Mouse (Mus musculus) heart, embryonic 13.5 days (tissue): Measurements from ENCODE around the gene Pno1. TPM values are rescaled to one million over a fixed set of nuclear protein-coding genes. Genes with fewer than 3 reads are reported as not detected.

Source experiments
- ATAC-seq: fragments of 200-750 bp; cut with Nextera tagmentation; 2 replicates; pipeline ENCODE4 v1.8.0; 2017; ENCODE audit warnings: moderate TSS enrichment; ENCODE audit not compliant: insufficient number of reproducible peaks, low FRiP score, low TSS enrichment; ENCODE audit errors: extremely low read depth
- H3K27ac ChIP-seq: fragments of 300-500 bp; sonication (generic); replicated peaks from 2 replicates; pipeline ENCODE4 v1.5.1; 2015; ENCODE audit warnings: moderate library complexity, mild to moderate bottlenecking, inconsistent platforms
- H3K27me3 ChIP-seq: fragments of 300-500 bp; sonication (generic); replicated peaks from 2 replicates; pipeline ENCODE4 v1.6.1; 2015; ENCODE audit warnings: mild to moderate bottlenecking, inconsistent platforms
- H3K36me3 ChIP-seq: fragments of 300-500 bp; sonication (generic); 2 replicates; pipeline ENCODE4 v1.6.1; 2015; ENCODE audit warnings: mild to moderate bottlenecking, inconsistent platforms
- H3K4me1 ChIP-seq: fragments of 300-500 bp; sonication (generic); 2 replicates; pipeline ENCODE4 v1.6.1; 2015; ENCODE audit warnings: inconsistent platforms
- H3K4me2 ChIP-seq: fragments of 300-500 bp; sonication (generic); 2 replicates; pipeline ENCODE4 v1.6.1; 2015; ENCODE audit warnings: inconsistent platforms, mild to moderate bottlenecking, moderate library complexity
- H3K4me3 ChIP-seq: fragments of 300-500 bp; sonication (generic); 2 replicates; pipeline ENCODE4 v1.5.1; 2015; ENCODE audit warnings: moderate library complexity, mild to moderate bottlenecking, inconsistent platforms
- H3K9ac ChIP-seq: fragments of 300-500 bp; sonication (generic); 2 replicates; pipeline ENCODE4 v1.6.1; 2015; ENCODE audit warnings: inconsistent platforms, mild to moderate bottlenecking, moderate library complexity
- H3K9me3 ChIP-seq: fragments of 300-500 bp; sonication (generic); 2 replicates; pipeline ENCODE4 v1.6.1; 2016; ENCODE audit warnings: inconsistent platforms
- WGBS: fragments of 180-500 bp; shearing (Covaris S2); methylation state at CpG from one replicate; pipeline ENCODE4 v1.1.7; 2015; ENCODE audit warnings: mixed read lengths; 5-methylcytosine and 5-hydroxymethylcytosine counted together
- polyA plus RNA-seq: library from polyadenylated mRNA; unstranded; fragments of >200 nt; fragmentation: Nextera tagmentation; extraction: Ambion mirVana; gene quantifications from 2 replicates; pipeline ENCODE4 v1.2.1, GENCODE M21; 2015

Pno1 gene
- polyA plus RNA-seq, 1 experiment from 2014 or later, result 59.0 TPM

DNA sequence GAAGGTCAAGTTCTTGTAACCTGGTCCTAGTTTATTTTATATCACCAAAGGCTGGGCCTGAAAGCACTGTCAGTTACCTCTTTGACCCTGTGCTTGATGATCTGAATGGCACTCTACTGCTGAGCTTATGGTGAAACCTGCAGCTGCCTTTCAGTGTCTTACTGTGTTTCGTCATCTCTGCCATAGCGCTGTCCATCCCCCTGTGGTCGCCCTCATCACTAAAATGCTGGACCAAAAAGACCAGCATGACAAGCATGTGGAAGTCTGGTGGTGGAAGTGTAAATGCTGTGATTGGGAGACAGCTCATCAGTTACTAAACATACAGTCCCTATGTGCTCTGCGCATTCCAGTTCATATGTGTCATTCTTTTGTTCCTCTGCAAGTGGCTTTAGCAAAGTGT lies 39.1 kb downstream of the Pno1 start:
- H3K9me3 ChIP-seq, result no peaks in the 10 kb centered on the region; the same call in 1 of the 2 replicates
- ATAC-seq, result no peak
- H3K9ac ChIP-seq, result no peak overlapping the region
- peaks cover 37% of the 10 kb centered on the region for H3K4me1 ChIP-seq
- no peaks in the 10 kb centered on the region for H3K27me3 ChIP-seq
- no peak overlapping the region for H3K27ac ChIP-seq
- peaks cover 13% of the 10 kb centered on the region for H3K36me3 ChIP-seq
- 83% methylated on average over 4 of the region's 4 CpGs for WGBS
- H3K4me3 ChIP-seq, result no peak overlapping the region
- no peak overlapping the region for H3K4me2 ChIP-seq

DNA sequence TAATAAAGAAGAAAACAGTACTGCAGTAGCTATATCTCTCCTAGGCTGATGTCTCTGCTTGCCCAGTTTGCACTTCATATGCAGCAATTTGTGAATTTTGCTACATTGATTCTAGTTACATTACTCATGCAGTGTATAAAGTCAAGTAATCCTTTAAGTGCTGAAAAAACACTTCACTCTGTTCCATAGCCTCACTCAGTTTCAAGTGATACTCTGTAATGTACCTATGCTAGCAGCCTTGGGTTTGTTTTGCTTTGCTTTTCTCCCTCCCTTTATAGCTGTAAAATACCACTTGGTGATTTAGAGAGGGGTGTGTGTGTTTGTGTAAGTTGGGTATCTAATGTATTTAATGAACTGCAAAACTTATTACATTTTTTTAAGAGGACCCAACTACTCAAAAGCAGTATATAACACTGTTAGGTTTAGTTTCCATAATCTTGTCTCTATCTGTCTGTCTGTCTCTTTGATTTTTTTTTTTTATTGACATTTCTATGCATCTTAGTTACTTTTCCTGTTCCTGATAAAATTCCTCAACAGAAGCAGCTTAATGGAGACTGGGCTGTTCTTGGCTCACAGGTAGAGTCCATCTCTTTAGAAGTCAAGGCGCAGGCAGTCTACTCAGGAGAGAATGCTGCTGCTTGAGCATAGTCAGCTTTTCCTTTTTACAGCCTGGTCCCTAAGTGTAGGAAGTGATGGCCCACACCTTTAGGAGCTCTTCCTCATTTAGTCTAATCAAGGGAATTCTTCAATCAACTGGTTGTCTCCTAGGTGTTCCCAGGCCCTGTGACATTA lies 40.2 kb downstream of the Pno1 start:
- ATAC-seq, result no peak
- whole genome bisulfite sequencing, result 97% methylated on average over 1 of the region's 1 CpGs

DNA sequence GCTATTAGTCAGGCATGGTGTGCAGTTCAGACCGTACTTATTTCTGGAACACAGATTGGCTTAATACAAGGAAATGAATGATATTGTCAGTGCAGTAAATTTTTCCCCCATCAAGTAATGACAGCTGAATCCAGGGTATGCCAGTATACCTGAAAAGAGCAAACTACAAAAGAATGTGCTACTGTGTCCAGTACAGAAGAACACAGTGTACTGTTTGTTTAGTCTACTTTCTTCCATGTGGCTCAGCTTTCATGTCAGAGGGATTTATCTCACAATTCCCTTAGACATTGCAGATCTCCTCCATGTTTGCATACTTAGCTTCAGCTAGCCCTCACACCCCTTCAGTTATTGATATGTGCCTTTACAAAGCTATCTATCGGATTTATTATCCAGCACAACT lies 42.1 kb downstream of the Pno1 start:
- H3K27ac ChIP-seq, result no peak overlapping the region
- 81% methylated on average over 2 of the region's 2 CpGs for WGBS

More for the DNA sequence above, 40.2 kb downstream of the Pno1 start:
- Histone ChIP-seq H3K9me3 (no peaks in the 10 kb centered on the region; the same call in 1 of the 2 replicates), H3K36me3 (peaks cover 13% of the 10 kb centered on the region), H3K27ac (no peak overlapping the region), H3K4me3 (no peak overlapping the region), H3K4me2 (no peak overlapping the region), H3K27me3 (no peaks in the 10 kb centered on the region), H3K4me1 (peaks cover 47% of the 10 kb centered on the region), H3K9ac (no peak overlapping the region)

DNA sequence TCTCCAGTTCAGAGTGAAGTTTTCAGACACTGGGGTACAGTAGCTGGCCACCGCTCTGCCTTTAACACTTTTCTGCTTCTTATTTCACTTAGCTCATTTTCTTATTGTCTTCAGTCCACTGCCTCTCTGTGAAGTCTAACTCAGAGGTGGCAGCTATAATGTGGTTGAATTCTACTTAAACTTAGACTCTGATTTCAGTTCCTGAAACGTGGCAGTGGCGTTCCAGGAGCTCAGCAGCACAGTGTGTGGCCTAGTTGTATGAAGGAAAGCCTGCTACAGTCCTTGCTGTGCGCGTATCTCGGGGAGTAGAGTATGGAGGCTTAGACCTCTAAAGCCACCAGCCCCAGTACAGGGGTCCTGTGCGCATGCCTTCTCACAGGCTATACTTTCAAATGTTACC lies 44.7 kb downstream of the Pno1 start:
- 88% methylated on average over 7 of the region's 7 CpGs for WGBS
- ATAC-seq, result no peak

More for the DNA sequence above, 42.1 kb downstream of the Pno1 start:
- no peak for ATAC-seq
- no peaks in the 10 kb centered on the region; the same call in 1 of the 2 replicates for H3K9me3 ChIP-seq
- H3K4me1 ChIP-seq, result peaks cover 60% of the 10 kb centered on the region
- H3K36me3 ChIP-seq, result peaks cover 13% of the 10 kb centered on the region
- no peak overlapping the region for H3K4me3 ChIP-seq
- no peaks in the 10 kb centered on the region for H3K27me3 ChIP-seq
- H3K9ac ChIP-seq, result no peak overlapping the region
- H3K4me2 ChIP-seq, result no peak overlapping the region

DNA sequence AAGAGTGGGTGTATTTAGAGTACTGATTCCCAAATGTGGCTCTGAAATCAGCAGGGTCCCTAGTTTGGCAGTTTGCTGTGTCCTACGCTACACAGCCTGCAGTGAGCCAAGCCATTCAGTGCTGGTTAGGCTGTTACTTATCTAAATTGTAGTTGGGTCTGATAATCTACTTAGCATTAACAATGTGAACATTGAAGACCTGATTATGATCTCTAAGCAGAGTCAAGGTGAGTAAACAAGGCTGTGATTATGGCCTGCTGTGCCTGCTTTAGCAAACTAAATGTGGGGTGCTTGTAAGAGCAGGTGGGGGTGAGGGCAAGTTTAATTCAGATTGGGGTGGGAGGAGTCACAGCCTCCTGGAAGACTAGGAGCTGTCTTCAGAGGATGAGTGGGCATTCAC lies 47.4 kb downstream of the Pno1 start:
- no peak for ATAC-seq
- 70% methylated on average over 1 of the region's 1 CpGs for WGBS

More for the DNA sequence above, 44.7 kb downstream of the Pno1 start:
- Histone ChIP-seq H3K4me3 (no peak overlapping the region), H3K9ac (no peak overlapping the region), H3K36me3 (no peaks in the 10 kb centered on the region), H3K27ac (no peak overlapping the region), H3K4me2 (no peak overlapping the region), H3K9me3 (no peaks in the 10 kb centered on the region), H3K27me3 (no peaks in the 10 kb centered on the region), H3K4me1 (peaks cover 71% of the 10 kb centered on the region)

DNA sequence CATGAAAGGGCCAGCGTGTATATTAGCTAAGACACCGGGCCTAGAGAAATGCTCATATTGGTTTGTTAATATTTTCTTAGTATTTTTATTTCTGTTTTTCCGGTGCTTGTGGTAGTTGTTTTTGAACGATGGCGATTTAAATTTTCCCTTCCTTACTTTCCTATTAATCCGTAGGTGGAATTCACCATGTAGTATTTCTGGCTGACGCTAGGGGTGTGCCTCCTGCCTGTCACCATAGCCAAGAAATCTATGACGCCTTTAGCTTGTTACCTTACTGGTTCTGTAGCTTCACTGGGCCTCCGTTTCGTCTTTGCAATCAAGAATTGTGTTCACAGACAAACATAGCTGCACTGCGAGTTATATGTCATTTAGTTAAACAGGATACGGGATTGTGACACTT lies 51.1 kb downstream of the Pno1 start:
- Histone ChIP-seq H3K27me3 (no peaks in the 10 kb centered on the region), H3K27ac (peak overlapping the region; percentile 97), H3K9ac (peak overlapping the region; percentile 99), H3K9me3 (no peaks in the 10 kb centered on the region), H3K4me1 (peaks cover 48% of the 10 kb centered on the region), H3K4me2 (peak overlapping the region; percentile 88), H3K4me3 (peak overlapping the region; percentile 94), H3K36me3 (no peaks in the 10 kb centered on the region)
- 1% methylated on average over 12 of the region's 12 CpGs for WGBS
- no peak for ATAC-seq

More for the DNA sequence above, 47.4 kb downstream of the Pno1 start:
- Histone ChIP-seq H3K27me3 (no peaks in the 10 kb centered on the region), H3K4me3 (no peak overlapping the region), H3K4me1 (peaks cover 61% of the 10 kb centered on the region), H3K4me2 (no peak overlapping the region), H3K27ac (no peak overlapping the region), H3K9ac (no peak overlapping the region), H3K36me3 (no peaks in the 10 kb centered on the region), H3K9me3 (no peaks in the 10 kb centered on the region)

DNA sequence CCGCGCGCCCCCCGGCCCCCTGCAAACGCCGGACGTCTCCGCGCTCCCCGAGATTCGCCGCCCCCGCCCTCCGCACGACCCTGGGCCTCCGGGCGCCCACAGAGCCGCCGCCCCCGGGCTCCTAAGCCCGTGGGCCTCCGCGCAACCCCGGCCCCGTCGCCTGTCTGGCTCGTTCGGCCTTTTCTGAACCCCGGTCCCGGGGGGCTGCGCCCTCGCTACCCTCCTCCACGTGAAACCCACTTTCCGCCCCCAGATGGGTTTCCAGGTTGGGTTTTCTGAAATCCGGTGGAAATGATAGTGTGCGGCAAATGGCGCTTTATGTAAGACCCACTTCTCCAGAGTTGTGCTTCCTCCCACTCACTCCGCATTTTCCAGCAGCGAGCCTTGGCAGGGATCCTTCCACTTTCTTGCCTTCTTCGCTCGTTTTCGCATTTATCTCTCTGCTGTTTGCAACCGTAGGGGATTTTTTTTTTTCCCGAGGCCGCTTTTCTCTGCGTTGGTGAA lies 51.6 kb downstream of the Pno1 start:
- under 1% methylated on average over 40 of the region's 46 CpGs for WGBS
- Histone ChIP-seq H3K4me3 (peak overlapping the region; percentile 94), H3K36me3 (no peaks in the 10 kb centered on the region), H3K4me1 (peaks cover 43% of the 10 kb centered on the region), H3K4me2 (peak overlapping the region; percentile 88), H3K9ac (peak overlapping the region; percentile 99), H3K27me3 (no peaks in the 10 kb centered on the region), H3K27ac (peak overlapping the region; percentile 97), H3K9me3 (no peaks in the 10 kb centered on the region)
- no peak; the same call in 1 of the 2 replicates for ATAC-seq

DNA sequence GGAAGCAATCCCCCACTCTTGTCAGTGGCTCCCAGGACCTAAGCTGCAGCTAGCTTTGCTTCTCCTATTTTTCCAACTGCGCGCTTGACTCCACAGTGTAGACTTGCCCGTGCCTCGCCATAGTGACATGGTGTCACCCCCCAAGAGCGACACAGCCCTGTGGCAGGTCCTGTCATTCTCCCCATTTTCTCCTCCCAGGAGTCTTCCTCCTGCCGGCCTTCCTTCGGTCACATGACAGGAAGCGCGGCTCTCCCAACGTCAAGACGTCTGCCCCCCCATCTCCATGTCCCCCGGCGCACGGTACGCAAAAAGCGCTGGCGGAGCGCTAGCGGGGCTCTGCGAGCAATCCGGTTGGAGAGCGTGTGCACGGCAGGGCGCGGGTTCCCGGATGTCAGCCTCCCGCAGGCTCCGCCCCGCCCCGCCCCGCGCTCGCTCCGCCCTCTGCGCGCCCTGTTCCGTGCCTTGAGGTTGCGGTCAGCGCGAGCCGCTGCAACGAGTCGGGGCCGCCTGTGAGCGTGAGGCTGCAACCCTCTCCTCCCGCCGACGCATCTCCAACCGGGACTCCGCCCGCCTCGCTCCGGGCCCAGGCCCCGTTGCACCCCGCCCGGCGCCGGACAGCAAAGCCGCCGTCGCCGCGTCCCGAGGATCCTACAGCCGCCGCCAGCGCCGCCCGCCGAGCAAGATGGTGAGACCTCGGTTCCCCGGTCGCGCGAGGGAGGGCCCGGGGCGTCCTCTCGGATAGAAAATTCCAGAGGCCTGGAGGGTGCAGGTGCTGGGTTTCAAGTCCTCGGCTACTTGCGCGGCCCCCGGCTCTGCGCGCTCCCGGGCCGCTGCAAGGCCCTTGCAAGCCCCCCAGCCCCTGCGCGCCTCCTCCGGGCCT lies 52.3 kb downstream of the Pno1 start, which contains the start of gene Ppp3r1:
TSS of gene Ppp3r1 (plus strand) at position 406 of the 880 bp plus-strand sequence.
- no peaks in the 10 kb centered on the region for H3K27me3 ChIP-seq
- H3K36me3 ChIP-seq, result no peaks in the 10 kb centered on the region
- H3K9me3 ChIP-seq, result no peaks in the 10 kb centered on the region
- WGBS, result under 1% methylated on average over 81 of the region's 89 CpGs
- H3K4me2 ChIP-seq, result peak within 1 kb of the TSS; percentile 88
- H3K9ac ChIP-seq, result peak within 1 kb of the TSS; percentile 99
- peaks cover 40% of the 10 kb centered on the region for H3K4me1 ChIP-seq
- ATAC-seq, result peak; percentile 97
- H3K27ac ChIP-seq, result peak within 1 kb of the TSS; percentile 97
- peak within 1 kb of the TSS; percentile 94 for H3K4me3 ChIP-seq

Other genes with a start within 250 kb of the Pno1 start
- 11.1 and 13.0 TPM in 2 replicates for gene Cnrip1, start 160.0 kb downstream of the Pno1 start, polyA plus RNA-seq
- 3.9 and 4.2 TPM in 2 replicates for gene Plek, start 159.2 kb downstream of the Pno1 start, polyA plus RNA-seq
- 67.8 and 73.9 TPM in 2 replicates for gene Ppp3r1, start 52.3 kb downstream of the Pno1 start, polyA plus RNA-seq
- gene Wdr92, start 29.5 kb downstream of the Pno1 start, polyA plus RNA-seq, result 18.1 and 20.1 TPM in 2 replicates
- 72.5 and 76.6 TPM in 2 replicates for gene C1d, start 46.0 kb upstream of the Pno1 start, polyA plus RNA-seq